9 mouse cellular contexts compared by ENCODE assay signal in the genomic region with DNA sequence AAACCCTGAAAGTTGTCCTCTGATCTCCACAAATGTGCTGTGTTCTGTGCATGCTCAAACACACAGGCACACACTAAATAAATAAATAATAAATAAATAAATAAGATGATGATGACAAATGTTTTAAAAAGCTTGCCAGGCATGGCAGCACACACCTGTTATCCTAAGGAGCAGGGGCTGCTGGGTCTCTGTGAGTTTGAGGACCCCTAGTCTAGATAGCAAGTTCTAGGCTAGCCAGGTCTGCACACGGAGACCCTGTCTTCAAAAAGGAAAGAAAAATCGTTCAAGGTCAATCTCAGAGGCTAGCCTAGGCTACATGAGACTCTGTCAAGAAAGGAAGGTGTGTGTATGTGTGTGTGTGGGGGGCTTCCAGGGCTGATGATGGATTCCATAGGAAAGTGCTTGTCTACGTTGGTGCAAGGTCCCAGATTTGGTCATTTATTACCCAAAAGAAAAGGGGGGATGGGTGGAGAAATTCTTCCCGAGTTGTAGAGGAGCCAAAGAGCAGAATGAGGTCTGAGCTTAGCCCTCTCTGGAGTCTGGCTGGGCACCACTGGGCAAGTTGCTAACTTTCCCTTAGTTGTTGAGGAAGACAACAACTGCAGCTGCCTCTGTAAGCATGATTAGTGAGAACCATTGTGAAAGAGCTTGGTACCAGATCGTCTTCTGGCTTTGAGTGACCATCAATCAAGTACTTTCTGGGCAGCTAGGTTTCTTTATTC. TPM values are rescaled to one million over a fixed set of nuclear protein-coding genes. Genes with fewer than 3 reads are reported as not detected.
DNase-seq lines count a peak whose midpoint lies in the region; ATAC-seq and TF ChIP-seq lines count a peak whose summit lies in the region.
"Had no signal": no experiment of that assay in that cellular context is flagged by ENCODE, and none has a peak within 500 bp of the region (broad histone marks: within the 10 kb centered on the region; RNA-seq: fewer than 3 reads in every experiment).

No protein-coding gene starts in this region.

- ATAC-seq in lung, embryonic 16.5 days (ENCODE audit: low read depth) = no peak
- no peak for ATAC-seq in kidney, embryonic 15.5 days (replicated peaks; ENCODE audit: low FRiP score)
- ATAC-seq: midbrain, embryonic 15.5 days had no signal

- TF ChIP-seq CTCF in heart, adult 2 months (IDR thresholded peaks at IDR 0.05) = no peak
- no peak for TF ChIP-seq CTCF in olfactory bulb, adult 2 months (IDR thresholded peaks at IDR 0.05; ENCODE audit: insufficient read depth, low read depth, low read length)

- no peaks in the 10 kb centered on the region for H3K27me3 ChIP-seq in heart, adult 2 months (ENCODE audit: control insufficient read depth, insufficient read depth, low read length)
- no peaks in the 10 kb centered on the region for H3K27me3 ChIP-seq in lung, embryonic 16.5 days (ENCODE audit: control insufficient read depth, insufficient read depth, low read depth, low read length)
- H3K27me3 ChIP-seq in kidney, embryonic 15.5 days = no peaks in the 10 kb centered on the region
- H3K27me3 ChIP-seq: midbrain, embryonic 15.5 days had no signal

- intact Hi-C loops in heart, adult 2 months (cut with DNase I) = loop anchor here (5.0 to 10.0 kb wide), 2 partner anchors 570 to 668 kb away; no protein-coding TSS in a partner anchor
- intact Hi-C loops in left cerebral cortex, postnatal 10 days (cut with DNase I) = no loop called here

- H3K9ac ChIP-seq in heart, adult 2 months (ENCODE audit: low read depth, low read length) = peak overlapping the region; percentile 95
- H3K9ac ChIP-seq in lung, embryonic 16.5 days (ENCODE audit: low read length) = peak overlapping the region; percentile 88; the same call in 1 of the 2 replicates
- peak overlapping the region; percentile 10; the same call in 1 of the 2 replicates for H3K9ac ChIP-seq in kidney, embryonic 15.5 days
- H3K9ac ChIP-seq: midbrain, embryonic 15.5 days had no signal

- DNase-seq in heart, adult 2 months = no peak
- DNase-seq in heart, adult 8-10 months (ENCODE audit: low spot score) = no peak
- no peak for DNase-seq in lung, postnatal 14 days
- no peak for DNase-seq in adrenal gland, postnatal 14 days
- no peak for DNase-seq in left cerebral cortex, postnatal 10 days (ENCODE audit: extremely low spot score in 1 of 2, low spot score in 2 of 2)

- no peak for TF ChIP-seq EP300 in heart, adult 2 months (IDR thresholded peaks at IDR 0.05; ENCODE audit: insufficient read depth, low read depth, low read length)

- peaks cover 46% of the 10 kb centered on the region for H3K4me1 ChIP-seq in heart, adult 2 months (ENCODE audit: control insufficient read depth, insufficient read depth, low read length)
- H3K4me1 ChIP-seq in lung, embryonic 16.5 days (replicated peaks; ENCODE audit: control insufficient read depth, insufficient read depth, low read length) = peaks cover 79% of the 10 kb centered on the region
- H3K4me1 ChIP-seq in kidney, embryonic 15.5 days = peaks cover 88% of the 10 kb centered on the region
- H3K4me1 ChIP-seq in olfactory bulb, adult 2 months (ENCODE audit: control insufficient read depth, insufficient read depth, low read length) = peaks cover 45% of the 10 kb centered on the region

- 26% methylated on average over 5 of the region's 5 CpGs for WGBS in heart, adult 2 months
- WGBS in lung, embryonic 16.5 days = 42% methylated on average over 5 of the region's 5 CpGs
- 45% methylated on average over 5 of the region's 5 CpGs for WGBS in kidney, embryonic 15.5 days
- WGBS in olfactory bulb, adult 2 months = 60% methylated on average over 5 of the region's 5 CpGs

- peak overlapping the region; percentile 98 for H3K27ac ChIP-seq in heart, adult 2 months
- peak overlapping the region; percentile 93 for H3K27ac ChIP-seq in lung, embryonic 16.5 days (ENCODE audit: low read length)
- peak overlapping the region; percentile 94 for H3K27ac ChIP-seq in kidney, embryonic 15.5 days
- H3K27ac ChIP-seq in olfactory bulb, adult 2 months (ENCODE audit: insufficient read depth, low read depth, low read length) = peak overlapping the region; percentile 34
- H3K27ac ChIP-seq: midbrain, embryonic 15.5 days had no signal

- peak overlapping the region; percentile 59 for H3K4me2 ChIP-seq in lung, embryonic 16.5 days (ENCODE audit: low read depth, low read length)
- peak overlapping the region; percentile 70 for H3K4me2 ChIP-seq in kidney, embryonic 15.5 days

- peaks cover 2% of the 10 kb centered on the region; the same call in 1 of the 2 replicates for H3K79me2 ChIP-seq in heart, adult 2 months (replicated peaks; ENCODE audit: control insufficient read depth, insufficient read depth, low read length)

- no peak for TF ChIP-seq POLR2A in heart, adult 2 months (IDR thresholded peaks at IDR 0.05; ENCODE audit: insufficient read depth, low read depth, low read length)
- no peak for TF ChIP-seq POLR2A in olfactory bulb, adult 2 months (IDR thresholded peaks at IDR 0.05; ENCODE audit: insufficient read depth, low read depth, low read length)

- peak overlapping the region; percentile 100 for H3K4me3 ChIP-seq in heart, adult 2 months
- H3K4me3 ChIP-seq in lung, embryonic 16.5 days (ENCODE audit: low read length) = peak overlapping the region; percentile 86
- H3K4me3 ChIP-seq in kidney, embryonic 15.5 days (replicated peaks) = peak overlapping the region; percentile 74
- H3K4me3 ChIP-seq in olfactory bulb, adult 2 months (ENCODE audit: insufficient read depth, low read depth, low read length) = no peak overlapping the region

- H3K9me3 ChIP-seq in lung, embryonic 16.5 days (ENCODE audit: control insufficient read depth, low read length) = no peaks in the 10 kb centered on the region
- H3K9me3 ChIP-seq in kidney, embryonic 15.5 days (replicated peaks) = no peaks in the 10 kb centered on the region
- H3K9me3 ChIP-seq: midbrain, embryonic 15.5 days had no signal

- H3K36me3 ChIP-seq in heart, adult 2 months (ENCODE audit: control insufficient read depth, insufficient read depth, low read length) = peaks cover 27% of the 10 kb centered on the region
- no peaks in the 10 kb centered on the region for H3K36me3 ChIP-seq in lung, embryonic 16.5 days (ENCODE audit: control insufficient read depth, insufficient read depth, low read length)
- no peaks in the 10 kb centered on the region for H3K36me3 ChIP-seq in kidney, embryonic 15.5 days
- H3K36me3 ChIP-seq: midbrain, embryonic 15.5 days had no signal

RNA-seq across cellular contexts. Expression of a gene that starts 3.0 kb away (rescaled TPM):
- 100 to 1,000 TPM; 234 to 237 TPM for total RNA-seq in heart, adult 2 months (2021)
- polyA plus RNA-seq in heart, adult 2 months (2012; rRNA removed) = 317 and 318 TPM in 2 replicates
- total RNA-seq in heart, adult 8-10 months (2022) = 100 to 1,000 TPM; 224 to 279 (median 261) TPM
- 165 and 167 TPM in 2 replicates for polyA plus RNA-seq in lung, embryonic 16.5 days (2015; fragmentation: Nextera tagmentation; extraction: Ambion mirVana)
- 107 and 121 TPM in 2 replicates for polyA plus RNA-seq in kidney, embryonic 15.5 days (2015; fragmentation: Nextera tagmentation; extraction: Ambion mirVana)
- polyA plus RNA-seq in olfactory bulb, adult 2 months (2012; ENCODE audit: insufficient read depth, insufficient read length, low replicate concordance, missing spikeins) = not detected in 2 replicates
- total RNA-seq in adrenal gland, postnatal 14 days (2021) = 101 and 102 TPM in 2 replicates
- total RNA-seq in left cerebral cortex, postnatal 10 days (2021) = 10 to 100 TPM; 46.3 to 49.9 TPM

RNA-seq across cellular contexts. Expression of a gene that starts 20.1 kb away (rescaled TPM):
- 10 to 100 TPM; 13.4 to 16.8 TPM for total RNA-seq in heart, adult 2 months (2021)
- 29.7 and 35.6 TPM in 2 replicates for polyA plus RNA-seq in heart, adult 2 months (2012; rRNA removed)
- total RNA-seq in heart, adult 8-10 months (2022) = 10 to 100 TPM; 13.7 to 19.4 (median 16.4) TPM
- 68.3 and 68.8 TPM in 2 replicates for polyA plus RNA-seq in lung, embryonic 16.5 days (2015; fragmentation: Nextera tagmentation; extraction: Ambion mirVana)
- 59.0 and 67.2 TPM in 2 replicates for polyA plus RNA-seq in kidney, embryonic 15.5 days (2015; fragmentation: Nextera tagmentation; extraction: Ambion mirVana)
- polyA plus RNA-seq in olfactory bulb, adult 2 months (2012; ENCODE audit: insufficient read depth, insufficient read length, low replicate concordance, missing spikeins) = not detected in 2 replicates
- 25.8 and 26.7 TPM in 2 replicates for total RNA-seq in adrenal gland, postnatal 14 days (2021)
- 1 to 10 TPM; 6.7 to 7.1 TPM for total RNA-seq in left cerebral cortex, postnatal 10 days (2021)

RNA-seq across cellular contexts. Expression of a gene that starts 21.0 kb away (rescaled TPM):
- 1 to 10 TPM; 7.4 to 7.5 TPM for total RNA-seq in heart, adult 2 months (2021)
- polyA plus RNA-seq in heart, adult 2 months (2012; rRNA removed) = 24.8 and 35.6 TPM in 2 replicates
- total RNA-seq in heart, adult 8-10 months (2022) = 10 to 100 TPM in 1 of 4 experiments, 1 to 10 TPM in 3; 9.0 to 11.1 (median 9.0) TPM
- 148 and 152 TPM in 2 replicates for polyA plus RNA-seq in lung, embryonic 16.5 days (2015; fragmentation: Nextera tagmentation; extraction: Ambion mirVana)
- polyA plus RNA-seq in kidney, embryonic 15.5 days (2015; fragmentation: Nextera tagmentation; extraction: Ambion mirVana) = 130 and 139 TPM in 2 replicates
- not detected in 2 replicates for polyA plus RNA-seq in olfactory bulb, adult 2 months (2012; ENCODE audit: insufficient read depth, insufficient read length, low replicate concordance, missing spikeins)
- 33.8 and 38.9 TPM in 2 replicates for total RNA-seq in adrenal gland, postnatal 14 days (2021)
- 10 to 100 TPM; 12.2 to 13.1 TPM for total RNA-seq in left cerebral cortex, postnatal 10 days (2021)

RNA-seq across cellular contexts. Expression of a gene that starts 38.6 kb away (rescaled TPM):
- total RNA-seq in heart, adult 2 months (2021) = 1 to 10 TPM; 1.3 to 1.5 TPM
- 0.97 and 1.4 TPM in 2 replicates for polyA plus RNA-seq in heart, adult 2 months (2012; rRNA removed)
- 1 to 10 TPM; 1.0 to 2.5 (median 2.0) TPM for total RNA-seq in heart, adult 8-10 months (2022)
- polyA plus RNA-seq in lung, embryonic 16.5 days (2015; fragmentation: Nextera tagmentation; extraction: Ambion mirVana) = 19.2 and 19.7 TPM in 2 replicates
- polyA plus RNA-seq in kidney, embryonic 15.5 days (2015; fragmentation: Nextera tagmentation; extraction: Ambion mirVana) = 15.0 and 19.6 TPM in 2 replicates
- polyA plus RNA-seq in olfactory bulb, adult 2 months (2012; ENCODE audit: insufficient read depth, insufficient read length, low replicate concordance, missing spikeins) = not detected in 2 replicates
- 50.1 and 54.0 TPM in 2 replicates for total RNA-seq in adrenal gland, postnatal 14 days (2021)
- 100 to 1,000 TPM; 109 to 139 TPM for total RNA-seq in left cerebral cortex, postnatal 10 days (2021)

RNA-seq across cellular contexts. Expression of a gene that starts 47.1 kb away (rescaled TPM):
- 10 to 100 TPM; 23.5 to 24.1 TPM for total RNA-seq in heart, adult 2 months (2021)
- polyA plus RNA-seq in heart, adult 2 months (2012; rRNA removed) = 44.0 and 63.3 TPM in 2 replicates
- 10 to 100 TPM; 18.8 to 28.0 (median 25.2) TPM for total RNA-seq in heart, adult 8-10 months (2022)
- polyA plus RNA-seq in lung, embryonic 16.5 days (2015; fragmentation: Nextera tagmentation; extraction: Ambion mirVana) = 126 and 129 TPM in 2 replicates
- 119 and 121 TPM in 2 replicates for polyA plus RNA-seq in kidney, embryonic 15.5 days (2015; fragmentation: Nextera tagmentation; extraction: Ambion mirVana)
- not detected in 2 replicates for polyA plus RNA-seq in olfactory bulb, adult 2 months (2012; ENCODE audit: insufficient read depth, insufficient read length, low replicate concordance, missing spikeins)
- 51.5 and 57.5 TPM in 2 replicates for total RNA-seq in adrenal gland, postnatal 14 days (2021)
- 10 to 100 TPM; 71.4 to 77.1 TPM for total RNA-seq in left cerebral cortex, postnatal 10 days (2021)

Comparison
In these comparisons a context has a peak if more than half of its experiments do, and no peak if none do; other contexts are left out.
1. H3K27ac ChIP-seq: peak in every context shown above with its lines; median percentile 98 in heart, adult 2 months; 94 in kidney, embryonic 15.5 days; 93 in lung, embryonic 16.5 days; 34 in olfactory bulb, adult 2 months.
2. H3K9ac ChIP-seq: peak in every context shown above with its lines; median percentile 95 in heart, adult 2 months; 88 in lung, embryonic 16.5 days; 10 in kidney, embryonic 15.5 days.